Mouse (Mus musculus) embryo, embryonic 11.5 days (tissue): ENCODE data around the gene Pbx4.

Source experiments
- DNase-seq: peaks from one replicate; pipeline ENCODE4 v3.0.0-alpha.2; 2012; ENCODE audit warnings: low read depth, low spot score

Pbx4 gene

DNA sequence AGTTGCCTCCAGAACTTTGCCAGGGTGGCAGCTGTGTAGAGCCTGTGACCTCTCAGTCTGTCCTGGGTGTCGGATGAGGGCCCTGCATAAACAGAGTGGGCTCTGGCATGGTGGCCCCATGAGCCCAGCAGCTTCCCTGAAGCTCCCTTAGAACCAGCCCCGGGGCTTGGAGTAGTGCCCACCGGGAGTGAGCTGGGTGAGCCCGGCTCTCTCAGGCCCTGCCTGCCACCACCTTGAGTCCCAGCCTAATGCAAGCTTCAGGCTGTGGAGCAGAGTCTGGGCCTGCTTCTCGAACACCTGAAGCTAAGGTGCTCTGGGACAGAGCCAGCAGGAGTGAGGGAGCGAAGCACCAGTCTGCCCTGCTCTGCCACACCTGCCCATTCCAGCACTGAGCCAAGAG is 38.6 kb downstream of the Pbx4 start:
- DNase-seq = no peak

GRCm38 (mm10) chr8:69874155-69874554 is 41.9 kb downstream of the Pbx4 start:
- peak; percentile 45 for DNase-seq

DNA sequence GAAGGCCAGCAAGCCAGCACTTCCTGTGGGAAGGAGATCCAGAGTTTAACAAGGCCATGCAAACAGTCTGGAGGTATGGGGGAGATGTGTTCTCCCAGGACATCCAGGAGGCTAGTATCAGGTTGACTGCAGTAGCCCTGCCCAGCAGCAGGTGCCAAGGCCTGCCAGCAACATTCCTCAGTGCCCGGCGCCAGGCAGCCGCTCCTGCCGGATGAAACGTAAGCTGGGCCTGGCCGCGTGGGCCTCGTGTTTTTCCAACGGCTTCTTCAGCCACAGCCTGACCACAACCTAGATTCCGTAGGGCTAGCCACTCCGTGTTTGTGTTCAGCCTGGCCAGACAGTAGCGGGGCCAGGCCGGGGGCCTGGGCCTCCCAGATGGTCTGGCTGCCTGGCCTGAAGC is 42.4 kb downstream of the Pbx4 start:
- no peak for DNase-seq

DNA sequence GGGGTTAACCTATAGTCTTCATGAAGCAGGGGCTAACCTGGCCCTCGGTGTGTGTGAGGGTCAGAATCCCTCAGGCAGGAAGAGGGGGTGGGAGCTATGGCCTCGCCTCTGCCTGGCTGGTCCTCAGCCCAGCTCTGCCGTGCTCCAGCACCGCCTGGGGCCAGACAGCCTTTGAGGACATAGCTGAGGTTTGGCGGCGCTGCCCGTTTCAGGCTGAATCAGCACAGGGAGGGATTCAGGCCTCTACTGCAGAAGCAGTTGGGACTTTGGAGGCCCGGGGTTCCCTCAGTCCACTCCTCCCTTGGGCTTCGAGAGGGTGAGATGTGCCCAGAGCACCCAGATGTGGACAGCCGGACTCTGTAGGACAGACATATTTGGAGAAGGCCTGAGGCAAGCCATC is 43.8 kb downstream of the Pbx4 start:
- DNase-seq = no peak

DNA sequence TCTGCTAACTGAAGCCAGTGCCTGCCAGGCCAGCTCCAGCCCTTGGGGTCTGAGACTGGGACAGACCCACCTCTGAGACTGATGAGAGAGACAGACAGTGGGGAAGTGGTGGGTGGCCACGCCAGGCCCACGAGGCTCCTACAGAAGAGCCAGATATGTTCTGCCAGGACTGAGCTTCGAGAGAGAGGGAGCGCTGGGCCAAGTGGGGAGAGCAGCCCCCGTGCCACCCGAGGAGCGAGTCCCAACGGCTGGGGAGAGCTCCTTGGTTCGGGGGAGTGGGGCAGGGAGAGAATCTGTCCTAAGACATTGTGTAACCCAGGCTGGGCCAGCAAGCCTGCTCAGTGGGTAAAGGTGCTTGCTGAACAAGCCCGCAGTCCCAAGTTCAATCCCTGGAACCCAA is 44.7 kb downstream of the Pbx4 start:
- no peak for DNase-seq

GRCm38 (mm10) chr8:69877396-69877795 is 45.1 kb downstream of the Pbx4 start:
- no peak for DNase-seq

- DNase-seq = no peak
Observed at GRCm38 (mm10) chr8:69877992-69878391, 45.7 kb downstream of the Pbx4 start.

DNA sequence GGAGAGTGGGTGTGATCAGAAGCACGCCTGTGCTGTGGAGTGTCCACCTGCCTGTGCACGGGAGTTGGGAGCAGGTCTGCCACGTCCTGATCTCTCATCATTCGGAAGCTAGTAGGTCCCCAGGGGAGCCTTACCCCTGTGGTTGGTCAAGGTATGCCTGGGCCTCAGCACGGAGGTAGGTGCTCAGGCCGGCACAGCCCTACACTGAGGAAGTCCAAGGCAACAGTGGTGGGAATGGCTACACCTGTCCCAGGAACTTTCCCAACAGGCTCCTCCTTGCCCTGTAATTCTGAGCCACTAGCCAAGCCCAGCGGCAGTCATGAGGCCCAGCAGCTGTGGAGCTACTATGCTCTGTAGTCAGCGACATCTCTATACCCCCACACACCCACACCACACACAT is 47.4 kb downstream of the Pbx4 start:
- no peak for DNase-seq

DNA sequence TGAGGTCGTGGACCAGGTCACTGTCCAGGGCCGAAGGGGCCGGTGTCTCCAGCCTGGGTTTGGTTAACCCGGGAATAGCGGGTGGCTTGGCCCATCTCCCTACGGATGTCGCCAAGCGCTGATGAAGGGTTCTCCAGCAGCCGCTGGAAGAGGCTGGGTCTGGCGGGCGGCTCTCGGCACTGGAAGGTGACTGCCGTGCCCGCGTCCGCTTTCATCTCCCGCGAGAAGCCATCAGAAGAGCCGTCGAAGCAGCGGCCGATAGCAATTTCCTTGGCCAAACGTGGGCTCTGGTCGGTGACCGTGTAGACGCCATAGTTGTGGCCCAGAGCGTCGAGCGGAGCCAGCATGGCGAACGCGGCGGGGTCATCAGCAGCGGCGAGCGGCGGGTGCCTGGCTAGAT is 48.5 kb downstream of the Pbx4 start:
- no peak for DNase-seq

DNA sequence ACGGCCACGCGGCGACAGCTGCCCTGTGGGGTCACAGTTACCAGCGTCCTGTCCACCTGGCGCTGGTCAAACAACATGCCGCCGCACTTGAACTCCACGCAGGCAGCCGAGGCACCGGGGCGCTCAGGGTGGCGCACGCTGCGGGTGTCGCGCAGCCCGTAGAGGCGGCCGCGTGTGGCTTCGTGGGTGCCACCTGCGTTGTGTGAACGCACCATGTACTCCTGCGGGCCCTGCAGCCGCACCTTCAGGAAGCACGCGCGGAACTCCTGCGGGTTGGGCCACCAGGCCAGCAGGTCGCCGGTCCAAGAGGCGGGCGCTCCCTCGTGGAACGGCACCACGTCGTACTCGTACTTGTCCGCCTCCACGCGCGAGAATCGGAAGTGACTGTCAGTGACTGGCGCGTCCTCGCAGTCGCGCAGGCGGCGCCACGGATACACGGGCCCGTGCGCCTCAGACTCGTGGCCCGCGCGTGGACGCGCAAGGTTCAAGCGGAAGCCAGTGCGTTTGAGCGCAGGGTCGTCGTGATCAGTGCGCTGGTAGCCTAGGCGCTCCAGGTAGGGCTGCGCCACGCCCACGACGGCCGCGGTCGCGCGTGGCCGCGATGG is 49.1 kb downstream of the Pbx4 start:
- no peak for DNase-seq

DNA sequence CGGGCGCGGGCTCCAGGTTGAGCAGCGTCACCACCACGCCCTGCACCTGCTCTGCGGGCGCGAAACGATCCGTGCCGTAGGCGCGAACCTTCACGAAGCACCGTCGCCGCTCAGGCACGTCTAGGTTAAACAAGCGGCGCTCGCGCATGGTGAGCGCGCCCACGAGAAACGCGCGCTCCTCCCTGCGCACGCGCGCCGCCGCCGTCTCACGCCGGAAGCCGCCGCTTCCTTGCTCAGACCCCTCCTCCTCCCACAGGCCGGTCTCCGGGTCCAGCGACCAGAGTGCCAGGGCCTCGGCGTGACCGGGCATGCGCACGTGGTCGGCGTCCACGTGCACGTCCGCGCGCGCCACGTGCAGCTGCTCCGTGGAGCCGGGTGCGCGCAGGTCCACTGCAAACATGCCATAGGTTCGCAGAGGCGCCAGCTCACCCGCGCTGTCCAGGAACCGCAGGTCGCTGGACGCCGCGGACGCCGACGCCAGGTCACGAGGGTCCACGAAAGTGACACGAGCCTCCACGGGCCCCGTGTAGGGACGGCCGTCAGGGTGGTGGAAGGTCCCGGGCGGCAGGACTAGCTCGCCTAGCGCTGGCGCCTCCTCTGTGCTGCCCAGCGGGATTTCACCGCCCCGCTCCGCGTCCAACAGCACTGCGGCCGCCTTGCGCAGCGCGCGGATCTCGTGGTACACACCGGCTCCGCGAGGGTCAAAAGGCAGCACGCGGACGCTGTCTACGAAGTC is 49.9 kb downstream of the Pbx4 start:
- peak; percentile 51 for DNase-seq

DNA sequence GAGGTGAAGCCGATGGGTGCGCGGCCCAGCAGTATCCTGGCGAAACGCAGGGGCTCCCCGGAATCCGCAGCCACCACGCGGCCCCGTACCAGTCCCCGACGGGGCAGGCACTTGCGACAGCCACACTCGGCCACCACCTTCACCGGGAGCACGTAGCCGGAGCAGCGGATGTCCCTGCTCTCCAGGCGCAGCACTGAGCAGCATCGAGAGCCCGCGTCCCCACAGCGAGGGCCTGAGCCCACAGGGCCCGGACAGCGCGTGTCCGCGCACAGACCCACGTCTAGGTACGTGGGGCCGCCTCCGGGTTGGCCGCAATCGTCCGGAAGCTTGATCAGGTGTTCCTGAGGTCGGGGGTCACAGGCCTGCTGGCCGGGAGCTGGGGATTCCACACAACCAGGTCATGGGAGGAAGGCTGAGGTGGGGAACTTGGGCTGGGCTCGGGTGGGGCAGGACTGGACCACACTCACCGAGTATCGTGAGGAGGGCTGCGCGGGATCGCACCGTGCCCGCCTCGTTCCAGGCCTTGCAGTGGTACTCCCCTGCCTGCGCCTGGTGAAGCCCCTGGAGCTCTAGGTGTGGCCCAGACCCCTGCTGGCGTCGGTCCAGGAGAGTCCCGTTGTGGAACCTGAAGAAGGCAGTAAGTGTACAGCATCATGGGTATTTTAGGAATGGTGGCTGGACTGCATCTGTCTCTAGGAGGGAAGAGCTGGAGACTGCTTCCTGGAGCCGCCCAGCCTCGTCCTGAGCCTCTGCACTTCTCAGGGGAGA is 50.7 kb downstream of the Pbx4 start:
- DNase-seq = no peak

DNA sequence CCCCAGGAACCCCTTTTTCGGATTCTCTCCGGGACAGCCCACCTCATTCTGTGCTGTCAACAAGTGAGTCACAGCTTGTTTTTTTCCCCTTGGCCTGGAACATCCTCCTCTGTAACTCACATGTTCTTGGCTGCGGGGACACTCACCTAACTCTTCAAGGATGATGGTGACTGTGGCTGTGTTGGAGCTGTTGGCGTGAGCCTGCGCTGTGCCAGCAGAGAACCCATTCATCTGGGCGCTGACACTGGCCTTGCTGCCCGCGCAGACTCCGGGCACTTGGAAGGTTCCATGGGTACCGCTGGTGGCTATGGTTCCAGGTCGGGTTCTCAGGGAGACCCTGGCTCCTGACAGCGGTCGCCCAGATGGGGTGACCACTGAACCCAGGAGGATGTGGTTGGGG is 51.9 kb downstream of the Pbx4 start:
- DNase-seq = no peak

DNA sequence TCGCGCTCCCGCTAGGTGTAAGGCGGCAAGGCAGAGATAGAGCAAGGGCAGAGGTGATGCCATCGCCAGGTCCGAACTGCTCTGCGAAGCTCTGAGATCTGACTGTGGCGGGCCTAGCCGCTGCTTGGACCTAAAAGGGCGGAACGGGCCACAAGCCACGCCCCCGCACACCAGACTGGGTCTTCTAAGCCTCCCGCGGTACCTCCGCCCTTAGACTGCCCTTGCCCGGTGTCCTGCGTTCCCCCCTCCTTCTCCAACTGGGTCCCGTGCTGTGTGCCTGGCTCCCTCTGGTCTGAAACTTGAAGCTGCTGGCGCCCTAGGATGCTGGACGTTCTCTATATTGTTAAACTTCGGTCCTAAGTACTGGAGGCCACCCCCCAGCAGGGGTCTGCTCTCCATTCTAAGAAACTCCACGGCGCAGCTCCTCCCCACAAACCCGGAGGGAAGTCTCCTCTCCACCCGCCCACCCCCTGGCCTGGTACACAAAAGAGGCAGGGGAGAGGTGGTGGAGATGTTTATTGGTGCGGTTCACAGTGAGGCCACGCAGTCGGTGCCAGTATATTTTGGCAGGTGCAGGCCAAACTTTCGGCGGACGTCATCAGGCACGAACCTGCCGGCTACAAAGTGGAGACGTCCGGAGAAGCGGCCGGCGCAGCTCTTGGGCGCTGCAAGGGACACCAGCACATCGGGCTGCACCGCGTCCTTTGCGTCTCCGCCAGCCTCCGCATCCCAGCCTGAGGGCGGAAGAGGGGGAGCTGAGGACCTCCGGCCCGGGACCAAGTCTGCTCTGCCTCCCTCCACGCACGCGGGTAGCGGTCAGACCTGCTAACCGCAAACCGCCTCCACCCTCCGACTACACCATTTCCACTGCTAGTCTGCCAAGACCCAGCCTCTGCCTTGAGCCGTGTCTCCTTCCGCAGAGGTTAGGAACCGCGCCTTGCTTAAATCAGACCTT is 55.3 kb downstream of the Pbx4 start, which contains the start of gene Cilp2:
Cilp2 (minus strand) TSS at position 399 of the 955 bp plus-strand sequence.
- no peak for DNase-seq

DNA sequence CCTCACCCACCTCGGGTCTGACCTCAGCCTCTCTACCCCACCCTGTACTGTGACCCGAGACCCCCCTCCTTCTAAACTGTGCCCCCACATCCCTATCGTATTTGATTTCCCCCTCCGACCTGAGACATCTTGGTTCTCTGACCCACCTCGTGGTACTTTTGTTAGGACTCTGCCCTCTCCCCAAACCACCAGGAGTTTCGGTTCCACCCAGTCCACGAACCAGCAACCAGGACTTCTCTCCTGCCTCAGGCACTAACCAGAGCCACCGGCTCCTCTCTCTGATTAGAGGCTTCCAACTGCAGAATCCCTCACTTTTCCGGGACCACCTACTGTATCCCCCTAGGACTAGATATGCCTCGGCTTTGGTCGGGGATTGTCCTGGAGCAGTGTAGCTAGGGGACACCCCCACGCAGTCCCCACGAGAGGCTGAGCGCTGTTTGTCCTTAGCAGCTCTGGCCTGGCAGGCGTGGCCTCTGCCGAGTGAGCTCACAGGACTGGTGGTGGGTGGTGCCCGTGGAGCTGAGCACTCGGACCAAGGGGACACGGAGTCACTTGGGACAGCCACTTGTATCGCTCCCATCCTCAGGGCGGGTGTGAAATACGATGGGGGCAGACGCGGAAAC is 56.1 kb downstream of the Pbx4 start:
- DNase-seq = no peak

GRCm38 (mm10) chr8:69888902-69889301 is 56.6 kb downstream of the Pbx4 start:
- DNase-seq = no peak

DNA sequence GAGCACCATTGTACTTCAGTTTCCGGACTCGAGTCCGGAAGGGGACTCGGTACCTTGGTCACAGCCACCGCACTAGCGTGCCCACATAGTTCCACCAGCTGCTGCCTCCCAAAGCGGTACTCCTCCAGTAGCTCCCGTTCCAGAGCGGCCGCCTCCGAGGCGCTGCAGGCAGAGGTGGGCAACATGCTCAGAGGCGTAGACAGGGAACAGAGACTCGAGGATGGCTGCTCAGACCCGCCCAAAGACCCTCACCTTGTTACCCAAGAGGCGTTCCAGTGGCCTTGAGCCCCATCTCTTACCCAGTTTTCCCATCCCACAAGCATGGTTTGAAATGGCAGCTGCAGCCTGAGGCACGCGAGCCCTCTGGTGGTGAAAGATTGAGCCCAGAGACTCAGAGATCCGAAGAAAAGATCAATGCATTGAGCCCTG is 58.5 kb downstream of the Pbx4 start:
- no peak for DNase-seq

DNA sequence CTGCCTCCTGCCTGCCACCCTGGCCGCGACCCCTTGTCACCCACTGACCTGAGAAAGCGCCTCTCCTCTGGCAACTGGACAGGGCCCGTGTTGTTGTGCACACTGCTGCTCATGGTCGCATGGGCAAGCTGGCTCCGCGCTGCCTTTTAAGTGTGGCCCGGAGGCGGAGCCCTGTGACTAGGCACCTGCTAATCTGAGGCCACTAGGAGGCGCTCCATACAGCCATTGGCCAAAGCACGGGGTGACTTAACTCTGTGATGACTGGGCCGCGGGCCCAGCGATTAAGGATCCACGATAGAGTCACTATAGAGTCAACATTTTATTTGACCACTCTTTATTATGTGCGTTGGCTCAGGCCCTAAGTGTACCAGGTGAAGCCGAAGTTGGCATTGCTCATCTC is 61.6 kb downstream of the Pbx4 start:
- DNase-seq = peak; percentile 42

GRCm38 (mm10) chr8:69894836-69895332 is 62.6 kb downstream of the Pbx4 start:
- no peak for DNase-seq

GRCm38 (mm10) chr8:69895772-69896451 is 63.6 kb downstream of the Pbx4 start:
- DNase-seq = no peak
